Comparison of ENCODE assay signal across 10 mouse cellular contexts in genomic region chr10:44492815-44493525, GRCm38 (mm10). TPM values are rescaled to one million over a fixed set of nuclear protein-coding genes. Genes with fewer than 3 reads are reported as not detected.
DNase-seq lines count a peak whose midpoint lies in the region; ATAC-seq and TF ChIP-seq lines count a peak whose summit lies in the region.
"Had no signal": no experiment of that assay in that cellular context is flagged by ENCODE, and none has a peak within 500 bp of the region (broad histone marks: within the 10 kb centered on the region; RNA-seq: fewer than 3 reads in every experiment).

No protein-coding gene starts in this region.

- H3K27me3 ChIP-seq in cerebellum, adult 2 months (ENCODE audit: control insufficient read depth, insufficient read depth, low read length) = no peaks in the 10 kb centered on the region
- peaks cover 5% of the 10 kb centered on the region for H3K27me3 ChIP-seq in forebrain, postnatal 0 days (ENCODE audit: insufficient read depth, low read length)
- H3K27me3 ChIP-seq in liver, embryonic 12.5 days (replicated peaks) = no peaks in the 10 kb centered on the region; the same call in 1 of the 2 replicates
- H3K27me3 ChIP-seq: limb, embryonic 15.5 days had no signal

- intact Hi-C loops in left cerebral cortex, postnatal 4 days (cut with DNase I) = no loop called here
- intact Hi-C loops in left cerebral cortex, adult 2 months (cut with DNase I) = no loop called here

- peak; percentile 55 for DNase-seq in left cerebral cortex, postnatal 4 days
- no peak for DNase-seq in left cerebral cortex, adult 2 months (ENCODE audit: extremely low spot score in 1 of 2, low spot score in 2 of 2)
- peak; percentile 32 to 42 for DNase-seq in cerebellum, adult 2 months
- DNase-seq in forebrain, postnatal 0 days = peak; percentile 33
- DNase-seq in kidney, postnatal 4 days = peak; percentile 30 to 58
- no peak for DNase-seq in gastrocnemius, adult 8-10 months (ENCODE audit: low spot score in 2 of 2)
- DNase-seq in spleen, postnatal 4 days (ENCODE audit: low spot score in 2 of 2) = no peak
- DNase-seq: thymus, postnatal 4 days had no signal

- ATAC-seq in forebrain, postnatal 0 days = peak; percentile 69
- ATAC-seq in liver, embryonic 12.5 days = no peak

- no peaks in the 10 kb centered on the region for H3K4me1 ChIP-seq in cerebellum, adult 2 months (ENCODE audit: control insufficient read depth, insufficient read depth, low read length)
- H3K4me1 ChIP-seq in forebrain, postnatal 0 days (ENCODE audit: insufficient read depth) = no peaks in the 10 kb centered on the region
- H3K4me1 ChIP-seq in liver, embryonic 12.5 days = no peaks in the 10 kb centered on the region
- H3K4me1 ChIP-seq: limb, embryonic 15.5 days had no signal

- no peaks in the 10 kb centered on the region for H3K9me3 ChIP-seq in forebrain, postnatal 0 days (ENCODE audit: low read length)
- no peaks in the 10 kb centered on the region for H3K9me3 ChIP-seq in liver, embryonic 12.5 days (replicated peaks)
- H3K9me3 ChIP-seq: limb, embryonic 15.5 days had no signal

- TF ChIP-seq CTCF in left cerebral cortex, adult 2 months (IDR thresholded peaks at IDR 0.05) = no peak
- TF ChIP-seq CTCF in cerebellum, adult 2 months (IDR thresholded peaks at IDR 0.05; ENCODE audit: borderline replicate concordance, insufficient read depth, low read depth, low read length) = no peak
- TF ChIP-seq CTCF in forebrain, postnatal 0 days (IDR thresholded peaks at IDR 0.05; ENCODE audit: low read depth) = no peak

- no peak overlapping the region for H3K4me3 ChIP-seq in left cerebral cortex, adult 2 months
- H3K4me3 ChIP-seq in cerebellum, adult 2 months (replicated peaks; ENCODE audit: insufficient read depth, low read depth, low read length) = no peak overlapping the region
- no peak overlapping the region for H3K4me3 ChIP-seq in forebrain, postnatal 0 days (ENCODE audit: low read depth, low read length)
- no peak overlapping the region for H3K4me3 ChIP-seq in liver, embryonic 12.5 days
- H3K4me3 ChIP-seq: limb, embryonic 15.5 days had no signal

- no peak overlapping the region for H3K27ac ChIP-seq in left cerebral cortex, adult 2 months
- H3K27ac ChIP-seq in cerebellum, adult 2 months (ENCODE audit: insufficient read depth, low read length) = no peak overlapping the region
- H3K27ac ChIP-seq in forebrain, postnatal 0 days (ENCODE audit: low read depth, low read length) = no peak overlapping the region
- no peak overlapping the region for H3K27ac ChIP-seq in liver, embryonic 12.5 days
- H3K27ac ChIP-seq: limb, embryonic 15.5 days had no signal

- no peak overlapping the region for H3K9ac ChIP-seq in forebrain, postnatal 0 days
- no peak overlapping the region for H3K9ac ChIP-seq in liver, embryonic 12.5 days
- H3K9ac ChIP-seq: limb, embryonic 15.5 days had no signal

- TF ChIP-seq POLR2A in cerebellum, adult 2 months (IDR thresholded peaks at IDR 0.05; ENCODE audit: borderline replicate concordance, insufficient read depth, low read length) = no peak

- H3K4me2 ChIP-seq in forebrain, postnatal 0 days (ENCODE audit: low read depth) = no peak overlapping the region
- H3K4me2 ChIP-seq in liver, embryonic 12.5 days = no peak overlapping the region
- H3K4me2 ChIP-seq: limb, embryonic 15.5 days had no signal

- WGBS in cerebellum, adult 2 months = 28% methylated on average over 8 of the region's 8 CpGs
- 46% methylated on average over 8 of the region's 8 CpGs for WGBS in forebrain, postnatal 0 days
- 65% methylated on average over 8 of the region's 8 CpGs for WGBS in liver, embryonic 12.5 days (ENCODE audit: insufficient replicate concordance)

- H3K36me3 ChIP-seq in forebrain, postnatal 0 days (ENCODE audit: insufficient read depth) = no peaks in the 10 kb centered on the region
- no peaks in the 10 kb centered on the region for H3K36me3 ChIP-seq in liver, embryonic 12.5 days
- H3K36me3 ChIP-seq: limb, embryonic 15.5 days had no signal

RNA-seq across cellular contexts. Expression of gene Prdm1, which starts 35.3 kb away (rescaled TPM):
- 1 to 10 TPM; 1.3 to 2.2 TPM for total RNA-seq in left cerebral cortex, postnatal 4 days (2021)
- total RNA-seq in left cerebral cortex, adult 2 months (2021) = under 1 TPM; 0.93 to 0.94 TPM
- polyA plus RNA-seq in cerebellum, adult 2 months (2012; rRNA removed) = 0.29 and 0.35 TPM in 2 replicates
- 0.71 and 1.0 TPM in 2 replicates for total RNA-seq in forebrain, postnatal 0 days (2014; rRNA removed)
- 0.23 and 0.25 TPM in 2 replicates for polyA plus RNA-seq in forebrain, postnatal 0 days (2015; fragmentation: Nextera tagmentation; extraction: Ambion mirVana)
- 0.26 and 0.41 TPM in 2 replicates for polyA plus RNA-seq in liver, embryonic 12.5 days (2016; fragmentation: Nextera tagmentation; extraction: Ambion mirVana)
- under 1 TPM; 0.31 to 0.73 (median 0.40) TPM for total RNA-seq in gastrocnemius, adult 8-10 months (2022)

Comparison
In these comparisons a context has a peak if more than half of its experiments do, and no peak if none do; other contexts are left out.
1. DNase-seq: peak in left cerebral cortex, postnatal 4 days (single experiment), cerebellum, adult 2 months (2 of 2), forebrain, postnatal 0 days (single experiment) and kidney, postnatal 4 days (2 of 2); none in left cerebral cortex, adult 2 months (0 of 2), gastrocnemius, adult 8-10 months (0 of 2) and spleen, postnatal 4 days (0 of 2).